Mouse (Mus musculus): ENCODE measurements at regions not wholly inside any gene's neighbourhood (a gene's known extent, or its start where the extent isn't known, plus 50 kb on each side); places are given as distances from the start of the nearest gene placed in this dataset.

GRCm38 (mm10) chr3:34219741-34220310 lies 138.7 kb upstream of the Dnajc19 start:
- DNase-seq, result no peak

DNA sequence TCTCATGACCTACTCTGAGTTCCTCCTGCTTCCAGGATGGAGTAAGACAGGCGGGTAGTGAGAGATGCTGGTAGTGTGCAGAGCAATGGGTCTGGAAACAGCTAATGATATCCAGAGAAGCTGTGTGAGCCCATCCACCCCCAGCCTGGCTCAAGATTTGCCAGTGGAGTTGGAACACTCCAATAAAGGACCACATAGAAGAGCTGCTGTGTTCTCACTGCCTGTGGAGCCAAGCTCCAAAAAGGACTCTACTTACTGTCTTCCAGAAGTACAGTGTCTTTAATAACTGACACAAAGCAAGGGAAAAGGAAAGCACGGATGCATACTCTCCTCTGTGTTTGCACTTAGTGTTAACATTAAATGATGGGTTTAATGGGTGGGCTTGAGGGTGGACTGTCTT lies 138.0 kb upstream of the Dnajc19 start:
- no peak for DNase-seq

GRCm38 (mm10) chr3:34217911-34218310 lies 136.8 kb upstream of the Dnajc19 start:
- DNase-seq, result no peak

- DNase-seq, result no peak
Observed at GRCm38 (mm10) chr3:34214233-34214632, 133.1 kb upstream of the Dnajc19 start.

GRCm38 (mm10) chr3:34206454-34206853 lies 125.3 kb upstream of the Dnajc19 start:
- no peak for DNase-seq

DNA sequence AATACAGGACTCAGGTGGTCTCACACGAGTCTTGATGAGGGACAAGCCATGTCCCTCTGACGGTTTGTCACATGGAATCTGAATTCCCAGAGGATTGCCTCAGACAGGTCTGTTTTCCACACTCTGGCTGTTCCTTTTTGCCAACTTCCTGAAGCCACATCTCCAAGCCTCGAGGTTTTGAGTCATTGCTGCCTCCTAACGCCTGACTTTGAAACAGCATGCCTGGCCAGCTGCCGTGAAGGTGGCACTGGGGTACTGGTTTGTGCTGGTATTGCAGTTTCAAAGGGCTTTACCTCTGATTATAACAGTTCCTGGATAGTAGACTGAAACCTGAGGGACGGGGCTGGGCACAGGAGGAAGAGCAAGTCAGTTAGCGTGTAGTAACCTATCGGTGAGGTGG lies 117.1 kb upstream of the Dnajc19 start:
- peak; percentile 27 to 69 for DNase-seq

- no peak for DNase-seq
Observed at GRCm38 (mm10) chr3:34197163-34197455, 116.0 kb upstream of the Dnajc19 start.

DNA sequence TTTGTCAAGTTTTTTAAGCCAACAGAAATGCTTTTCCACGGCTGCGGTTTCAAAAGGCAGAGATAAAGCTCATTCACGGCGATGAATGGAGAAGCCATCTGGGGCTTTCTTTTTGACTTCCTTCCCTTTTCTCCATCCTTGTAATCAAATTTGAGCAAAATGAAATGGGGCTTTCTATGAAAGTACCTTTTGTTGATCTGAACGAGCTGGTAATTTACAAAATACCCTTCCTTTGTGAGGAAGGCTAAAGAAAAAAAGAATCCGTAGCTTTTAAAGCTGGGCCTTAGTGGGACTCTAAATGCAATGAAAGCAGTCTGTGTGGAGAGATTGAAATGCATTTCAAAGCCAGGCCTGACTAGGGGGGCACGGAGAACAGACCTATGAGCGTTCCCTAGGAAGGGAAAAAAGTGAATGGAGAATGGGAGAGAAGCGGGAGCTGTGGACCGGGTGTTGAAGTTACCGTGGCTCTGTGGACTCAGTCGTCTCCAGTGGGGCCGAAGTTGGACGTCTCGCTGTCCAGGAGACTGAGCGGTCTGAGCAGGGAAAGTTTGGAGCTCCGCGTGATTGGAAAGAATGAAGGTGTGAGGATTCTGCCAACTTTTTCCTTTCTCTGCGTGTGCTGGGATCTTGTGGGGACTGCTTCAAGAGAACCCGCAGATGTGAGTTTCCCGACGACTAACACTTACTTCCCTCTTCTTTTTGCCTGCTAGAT lies 115.5 kb upstream of the Dnajc19 start:
- DNase-seq, result no peak

- DNase-seq, result no peak
Observed at GRCm38 (mm10) chr3:34195729-34196450, 114.8 kb upstream of the Dnajc19 start.

GRCm38 (mm10) chr3:34173416-34174097 lies 92.4 kb upstream of the Dnajc19 start:
- no peak for DNase-seq

GRCm38 (mm10) chr3:34172899-34173298 lies 91.8 kb upstream of the Dnajc19 start:
- no peak for DNase-seq

- DNase-seq, result no peak
Observed at GRCm38 (mm10) chr3:34171893-34172292, 90.8 kb upstream of the Dnajc19 start.

GRCm38 (mm10) chr3:34168087-34168486 lies 87.0 kb upstream of the Dnajc19 start:
- no peak for DNase-seq

DNA sequence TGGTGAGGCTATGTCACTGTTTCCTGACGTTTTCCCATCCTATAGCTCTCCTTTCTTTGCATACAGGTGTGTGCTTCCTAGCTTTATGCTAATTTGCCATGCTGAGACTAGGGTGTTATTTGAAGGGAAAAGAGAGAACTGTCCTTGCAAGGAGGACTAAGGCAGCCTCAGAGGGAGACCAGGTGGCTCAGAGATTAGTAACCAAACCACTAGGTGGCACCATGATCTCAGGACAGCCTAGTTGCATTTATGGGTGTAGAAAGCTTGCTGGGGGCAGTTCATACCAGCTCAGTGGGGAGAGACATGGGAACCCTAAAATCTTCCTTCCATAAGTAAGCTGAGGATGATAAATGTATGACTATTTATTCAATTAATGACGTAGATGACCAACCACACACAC lies 68.9 kb upstream of the Dnajc19 start:
- no peak for DNase-seq

- DNase-seq, result no peak
Observed at GRCm38 (mm10) chr3:34143652-34144051, 62.5 kb upstream of the Dnajc19 start.

DNA sequence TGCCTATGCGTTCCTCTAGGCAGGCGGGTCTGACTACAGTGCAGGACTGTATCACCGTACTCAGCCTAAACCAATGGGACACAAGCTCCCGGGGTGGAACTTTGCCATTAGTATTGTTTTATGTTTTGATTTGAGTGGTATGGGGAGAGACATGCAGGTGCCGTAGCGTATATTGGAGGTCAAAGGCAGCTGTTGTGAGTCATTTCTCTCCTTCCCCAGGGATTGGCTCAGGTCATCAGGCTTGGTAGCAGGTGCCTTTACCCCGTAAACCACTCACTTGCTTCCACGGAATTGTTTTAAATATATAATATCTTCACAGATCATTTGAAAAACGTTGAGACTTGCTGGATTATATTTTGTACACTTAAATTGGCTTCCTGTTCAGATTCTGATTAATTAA lies 58.1 kb upstream of the Dnajc19 start:
- DNase-seq, result no peak

DNA sequence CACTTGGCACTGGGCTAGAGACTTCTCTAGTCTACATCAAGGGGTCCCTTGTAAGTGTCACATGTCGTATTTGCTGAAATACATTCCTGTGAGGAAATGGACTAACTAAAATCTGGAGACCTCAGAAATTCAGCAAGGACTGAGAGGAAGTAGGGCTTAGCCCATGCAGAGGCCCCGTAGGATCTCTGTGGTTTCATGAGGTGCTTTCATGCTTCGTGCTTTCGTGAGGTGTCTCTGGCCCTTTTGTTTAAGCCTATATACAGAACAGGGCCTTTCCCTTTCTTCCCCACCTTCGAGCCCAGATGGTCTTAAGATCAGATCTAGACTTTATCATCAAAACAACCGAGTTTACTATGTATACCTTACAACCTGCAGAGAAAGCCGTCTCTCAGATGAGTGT lies 56.9 kb upstream of the Dnajc19 start:
- no peak for DNase-seq

- no peak for DNase-seq
Observed at GRCm38 (mm10) chr3:34136385-34136784, 55.3 kb upstream of the Dnajc19 start.
